In genomic region chr7:16098021-16099017, GRCm38 (mm10) we compare ENCODE assay signal across 8 mouse cellular contexts. TPM values are rescaled to one million over a fixed set of nuclear protein-coding genes. Genes with fewer than 3 reads are reported as not detected.
DNase-seq lines count a peak whose midpoint lies in the region; ATAC-seq lines count a peak whose summit lies in the region.

TSS of gene Napa (plus strand) at chr7:16098458.

- DNase-seq in adrenal gland, adult (ENCODE audit: inconsistent age in 2 of 2, low spot score in 1 of 2), result peak; percentile 99
- peak; percentile 100 for DNase-seq in embryo, embryonic 10.5 days (ENCODE audit: low spot score)
- peak; percentile 98 for DNase-seq in gastrocnemius, postnatal 14 days
- peak; percentile 99 to 100 for DNase-seq in left cerebral cortex, postnatal 10 days (ENCODE audit: extremely low spot score in 1 of 2, low spot score in 2 of 2)
- peak; percentile 98 for DNase-seq in right cerebral cortex, postnatal 25 days
- DNase-seq in urinary bladder, postnatal 4 days (ENCODE audit: low spot score in 2 of 2), result peak; percentile 98

- peak; percentile 90 for ATAC-seq in inflammation-experienced regulatory T-cells, adult 6 months
- ATAC-seq in megakaryocyte-erythroid progenitor cell, adult 5-6 weeks (replicated peaks; ENCODE audit: low FRiP score, low TSS enrichment, poor library complexity, severe bottlenecking), result peak; percentile 91

- intact Hi-C loops in gastrocnemius, postnatal 14 days (cut with DNase I; ENCODE audit: low total_unique reads), result no loop called here
- intact Hi-C loops in left cerebral cortex, postnatal 10 days (cut with DNase I), result no loop called here

RNA-seq across cellular contexts. Expression of gene Napa, which starts in this region (rescaled TPM):
- 100 to 1,000 TPM; 102 to 107 TPM for total RNA-seq in gastrocnemius, postnatal 14 days (2021)
- 100 to 1,000 TPM; 191 to 298 (median 208) TPM for polyA plus RNA-seq in inflammation-experienced regulatory T-cells, adult 6 months (2017; shearing (Covaris generic))
- total RNA-seq in left cerebral cortex, postnatal 10 days (2021), result 100 to 1,000 TPM; 181 TPM
- total RNA-seq in megakaryocyte-erythroid progenitor cell, adult 5-6 weeks (2014; fragmentation: Nextera tagmentation), result 92.2 and 111 TPM in 2 replicates
- 41.1 and 49.5 TPM in 2 replicates for total RNA-seq in megakaryocyte-erythroid progenitor cell, adult 5-6 weeks (2017)

Comparison
In these comparisons a context has a peak if more than half of its experiments do, and no peak if none do; other contexts are left out.
1. Peak in every context shown above with its lines: DNase-seq and ATAC-seq.